Mouse (Mus musculus) frontal cortex, adult 2 months (tissue): ENCODE measurements at regions not wholly inside any gene's neighbourhood (a gene's known extent, or its start where the extent isn't known, plus 50 kb on each side); places are given as distances from the start of the nearest gene placed in this dataset.

Experiments used
- DNase-seq, 2 experiments: peaks; one replicate each; pipeline ENCODE4 v3.0.0; 2022; ENCODE audit warnings: low spot score in 1 of 2; ENCODE audit errors: extremely low spot score in 1 of 2

- peak in 1 of 2 experiments; percentile 19 for DNase-seq
Observed at GRCm38 (mm10) chr15:50005142-50005541, 3879.6 kb upstream of the Gm7489 start.

GRCm38 (mm10) chr15:50046653-50047052 is 3838.1 kb upstream of the Gm7489 start:
- no peak for DNase-seq

GRCm38 (mm10) chr15:50053468-50053867 is 3831.2 kb upstream of the Gm7489 start:
- peak; percentile 8 to 54 for DNase-seq

GRCm38 (mm10) chr15:50053892-50054291 is 3830.8 kb upstream of the Gm7489 start:
- no peak for DNase-seq

GRCm38 (mm10) chr15:50078246-50078645 is 3806.5 kb upstream of the Gm7489 start:
- no peak for DNase-seq

- peak in 1 of 2 experiments; percentile 4 for DNase-seq
Observed at GRCm38 (mm10) chr15:50082428-50082827, 3802.3 kb upstream of the Gm7489 start.

- no peak for DNase-seq
Observed at GRCm38 (mm10) chr15:50102596-50103277, 3782.0 kb upstream of the Gm7489 start.

GRCm38 (mm10) chr15:50108913-50109312 is 3775.8 kb upstream of the Gm7489 start:
- no peak for DNase-seq

GRCm38 (mm10) chr15:50153863-50154262 is 3730.8 kb upstream of the Gm7489 start:
- DNase-seq: no peak

- DNase-seq: no peak
Observed at GRCm38 (mm10) chr15:50172276-50172772, 3712.4 kb upstream of the Gm7489 start.

GRCm38 (mm10) chr15:50183185-50183584 is 3701.5 kb upstream of the Gm7489 start:
- DNase-seq: no peak
